Mouse (Mus musculus): Measurements from ENCODE around the gene Bsdc1.

Bsdc1 gene

GRCm38 (mm10) chr4:129490972-129491880 lies 29.8 kb downstream of the Bsdc1 start, which contains the start of the genes Tssk3 and Fam229a:
Tssk3 (minus strand) TSS chr4:129491022.
Fam229a (plus strand) TSS chr4:129491190.
- DNase-seq = peak; percentile 63

GRCm38 (mm10) chr4:129494681-129495080 lies 33.3 kb downstream of the Bsdc1 start:
- DNase-seq = peak; percentile 33

GRCm38 (mm10) chr4:129495672-129496562 lies 34.5 kb downstream of the Bsdc1 start:
- no peak for DNase-seq

GRCm38 (mm10) chr4:129496631-129497030 lies 35.2 kb downstream of the Bsdc1 start:
- peak; percentile 27 for DNase-seq

GRCm38 (mm10) chr4:129498941-129499340 lies 37.6 kb downstream of the Bsdc1 start:
- no peak for DNase-seq

- no peak for DNase-seq
Measured at GRCm38 (mm10) chr4:129500017-129500416, 38.6 kb downstream of the Bsdc1 start.

- peak; percentile 81 for DNase-seq
Measured at GRCm38 (mm10) chr4:129500607-129501566, 39.5 kb downstream of the Bsdc1 start.

- no peak for DNase-seq
Measured at GRCm38 (mm10) chr4:129502327-129502888, 41.0 kb downstream of the Bsdc1 start.

GRCm38 (mm10) chr4:129502901-129503444 lies 41.6 kb downstream of the Bsdc1 start:
- no peak for DNase-seq

- DNase-seq = no peak
Measured at GRCm38 (mm10) chr4:129505511-129505910, 44.1 kb downstream of the Bsdc1 start.

- DNase-seq = no peak
Measured at GRCm38 (mm10) chr4:129507434-129508236, 46.3 kb downstream of the Bsdc1 start.

- DNase-seq = no peak
Measured at GRCm38 (mm10) chr4:129508237-129508515, 46.8 kb downstream of the Bsdc1 start.

- no peak for DNase-seq
Measured at GRCm38 (mm10) chr4:129508834-129509600, 47.6 kb downstream of the Bsdc1 start.

GRCm38 (mm10) chr4:129509650-129510049 lies 48.3 kb downstream of the Bsdc1 start:
- DNase-seq = no peak

- no peak for DNase-seq
Measured at GRCm38 (mm10) chr4:129510723-129511412, 49.5 kb downstream of the Bsdc1 start.

- no peak for DNase-seq
Measured at GRCm38 (mm10) chr4:129511413-129512096, 50.2 kb downstream of the Bsdc1 start.

- DNase-seq = peak; percentile 98
Measured at GRCm38 (mm10) chr4:129513086-129513767, 51.8 kb downstream of the Bsdc1 start, which contains the start of gene Marcksl1. Marcksl1 (plus strand) TSS chr4:129513581.

GRCm38 (mm10) chr4:129513891-129514290 lies 52.5 kb downstream of the Bsdc1 start:
- no peak for DNase-seq

Measured in thymus, postnatal 4 days (tissue).